Mouse (Mus musculus) adrenal gland, adult 18-20 months (tissue): Measurements from ENCODE around the gene Hexim2. TPM values are rescaled to one million over a fixed set of nuclear protein-coding genes. Genes with fewer than 3 reads are reported as not detected.

Experiments
- total RNA-seq, 2 experiments: library from RNA; stranded (reverse); gene quantifications; 1 replicate in 1 of 2; 2 replicates in 1 of 2; pipeline ENCODE4 v1.2.3; 2021

Gene Hexim2
- total RNA-seq, 2 experiments from 2014 or later = 2.8 to 5.6 TPM

Other genes with a start within 250 kb of the Hexim2 start
- gene Fam187a, start 247.3 kb upstream of the Hexim2 start, total RNA-seq = not detected
- 1 to 10 TPM in 1 of 2 experiments, under 1 TPM in 1; 0.76 to 1.1 TPM for gene Gfap, start 231.5 kb upstream of the Hexim2 start, total RNA-seq
- gene Kif18b, start 207.3 kb upstream of the Hexim2 start, total RNA-seq = under 1 TPM; 0.51 to 0.73 TPM
- gene C1ql1, start 185.7 kb upstream of the Hexim2 start, total RNA-seq = 10 to 100 TPM; 49.2 to 60.0 TPM
- 100 to 1,000 TPM in 1 of 2 experiments, 10 to 100 TPM in 1; 97.0 to 100 TPM for gene Nmt1, start 104.2 kb upstream of the Hexim2 start, total RNA-seq
- 10 to 100 TPM; 44.7 to 54.1 TPM for gene Dcakd, start 104.1 kb upstream of the Hexim2 start, total RNA-seq
- gene Plcd3, start 30.8 kb upstream of the Hexim2 start, total RNA-seq = 10 to 100 TPM in 1 of 2 experiments, 1 to 10 TPM in 1; 6.6 to 12.0 TPM
- gene Acbd4, start 30.7 kb upstream of the Hexim2 start, total RNA-seq = 100 to 1,000 TPM; 116 to 169 TPM
- 10 to 100 TPM; 71.1 to 83.3 TPM for gene Hexim1, start 16.2 kb upstream of the Hexim2 start, total RNA-seq
- 10 to 100 TPM; 19.8 to 20.9 TPM for gene Fmnl1, start 38.7 kb downstream of the Hexim2 start, total RNA-seq
- gene 1700023F06Rik, start 76.1 kb downstream of the Hexim2 start, total RNA-seq = under 1 TPM; 0.27 to 0.61 TPM
- not detected for gene Spata32, start 86.0 kb downstream of the Hexim2 start, total RNA-seq
- gene Map3k14, start 135.0 kb downstream of the Hexim2 start, total RNA-seq = 10 to 100 TPM in 1 of 2 experiments, 1 to 10 TPM in 1; 9.2 to 10.5 TPM
- 10 to 100 TPM; 12.4 to 13.1 TPM for gene Arhgap27, start 231.3 kb downstream of the Hexim2 start, total RNA-seq